Mouse (Mus musculus) brain, embryonic 14.5 days (tissue): ENCODE data around the gene Msh3.
"Not testable (repeated sequence)": the region's sequence is repeated elsewhere in the genome, so short reads cannot be mapped to it uniquely, and the experiment has no call there.

Source experiments
- CTCF ChIP-seq: fragments of 200-500 bp; IDR thresholded peaks from 2 replicates; pipeline ENCODE4 v1.5.1; 2012; ENCODE audit warnings: inconsistent platforms, mild to moderate bottlenecking, moderate library complexity, borderline replicate concordance; ENCODE audit not compliant: insufficient read depth, insufficient read length; ENCODE audit errors: extremely low read depth
- POLR2A ChIP-seq: fragments of 200-500 bp; IDR thresholded peaks from 2 replicates; pipeline ENCODE4 v1.6.1; 2012; ENCODE audit warnings: mild to moderate bottlenecking, inconsistent platforms, borderline replicate concordance; ENCODE audit not compliant: poor library complexity, insufficient read depth, insufficient read length, severe bottlenecking; ENCODE audit errors: extremely low read depth

- TF ChIP-seq CTCF, POLR2A: not testable (repeated sequence)
Observed at GRCm38 (mm10) chr13:92172686-92173085, 182.1 kb downstream of the Msh3 start.
